Mouse (Mus musculus): ENCODE data around the gene Donson.

DNA sequence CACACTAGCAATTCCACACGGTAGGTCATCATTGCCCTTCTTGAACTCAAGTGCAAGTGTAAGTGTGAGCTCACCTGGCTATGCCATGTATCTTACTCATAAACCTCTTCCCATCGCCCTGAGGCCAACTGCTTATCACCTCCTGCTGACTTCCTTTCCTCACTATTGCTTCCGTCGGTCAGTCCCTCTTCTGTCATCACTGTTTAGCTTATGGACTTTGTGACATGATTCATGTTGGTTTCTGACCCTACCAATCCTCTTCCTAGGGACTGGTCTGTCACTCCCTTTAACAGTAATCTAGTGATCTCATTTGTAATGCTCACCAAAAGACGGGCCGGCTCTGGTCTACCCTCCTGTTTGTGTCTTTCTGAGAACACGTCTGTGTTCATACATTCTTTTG is 21.7 kb upstream of the Donson start:
- TF ChIP-seq CTCF (IDR thresholded peaks at IDR 0.05; ENCODE audit: low read depth) (no peak), EP300 (optimal IDR thresholded peaks at IDR 0.05) (no peak)

Measured in stomach, postnatal 0 days (tissue).